Mouse (Mus musculus): ENCODE data around the gene Msrb3.

DNA sequence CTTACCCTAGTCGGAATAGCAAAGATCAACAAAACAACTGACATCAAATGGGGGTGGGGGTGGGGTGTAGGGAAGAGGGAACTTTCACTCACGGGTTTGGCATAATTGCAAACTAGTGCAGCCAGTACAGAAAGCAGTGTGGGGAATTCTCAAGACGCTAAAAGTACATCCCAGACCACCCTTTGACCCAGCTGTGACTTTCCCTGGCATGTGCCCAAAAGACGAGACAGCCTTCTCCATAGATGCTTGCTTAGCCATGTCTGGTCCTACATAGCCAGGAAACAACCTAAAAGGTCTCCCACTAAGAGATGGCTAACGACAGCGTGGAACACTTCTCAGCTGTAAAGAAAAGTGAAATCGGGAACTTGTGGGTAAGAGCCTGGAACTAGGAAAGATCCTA, 58.9 kb downstream of the Msrb3 start:
- TF ChIP-seq CTCF (IDR thresholded peaks at IDR 0.05; ENCODE audit: low read depth) = no peak
- no peak for TF ChIP-seq EP300 (IDR thresholded peaks at IDR 0.05; ENCODE audit: low read depth)
